Mouse (Mus musculus) MEL (cell line): Measurements from ENCODE around the gene Ddx19b. TPM values are rescaled to one million over a fixed set of nuclear protein-coding genes. Genes with fewer than 3 reads are reported as not detected.
"Not testable (repeated sequence)": the region's sequence is repeated elsewhere in the genome, so short reads cannot be mapped to it uniquely, and the experiment has no call there.

Source experiments
- DNase-seq: peaks from one replicate; pipeline ENCODE4 v3.0.0; 2011; ENCODE audit warnings: low read depth, low spot score
- H3K27ac ChIP-seq: 2 replicates; pipeline ENCODE4 v1.5.1; 2012; ENCODE audit warnings: low read depth, mild to moderate bottlenecking, control low read depth, low read length, moderate library complexity; ENCODE audit not compliant: control insufficient read depth
- H3K27me3 ChIP-seq, 2 experiments: fragments of 150-350 bp in 1 of 2; sonication (generic) in 1 of 2; 2 replicates each; pipeline ENCODE4 v1.6.1; 2012; ENCODE audit warnings: low read length in 2 of 2, mild to moderate bottlenecking in 2 of 2, improper control_type of control experiment in 1 of 2, moderate library complexity in 1 of 2; ENCODE audit not compliant: insufficient read depth in 2 of 2, control insufficient read depth in 1 of 2
- H3K36me3 ChIP-seq, 2 experiments: 2 replicates each; pipeline ENCODE4 v1.6.1; 2012 to 2014; ENCODE audit warnings: low read length in 2 of 2, improper control_type of control experiment in 1 of 2, inconsistent platforms in 1 of 2, mild to moderate bottlenecking in 1 of 2; ENCODE audit not compliant: insufficient read depth in 2 of 2, control insufficient read depth in 1 of 2
- H3K4me1 ChIP-seq, 2 experiments: fragments of 150-350 bp in 1 of 2; sonication (generic) in 1 of 2; 2 replicates each; pipeline ENCODE4 v1.6.1; 2012; ENCODE audit warnings: low read length in 2 of 2, improper control_type of control experiment in 1 of 2, mild to moderate bottlenecking in 1 of 2; ENCODE audit not compliant: insufficient read depth in 2 of 2, control insufficient read depth in 1 of 2
- H3K4me3 ChIP-seq, 2 experiments: fragments of 150-350 bp in 1 of 2; sonication (generic) in 1 of 2; 2 replicates each; pipeline ENCODE4 v1.5.1; 2012; ENCODE audit warnings: low read depth in 2 of 2, low read length in 2 of 2, mild to moderate bottlenecking in 2 of 2, moderate library complexity in 2 of 2, control low read depth in 1 of 2, improper control_type of control experiment in 1 of 2; ENCODE audit not compliant: control insufficient read depth in 1 of 2, insufficient read depth in 1 of 2
- H3K79me2 ChIP-seq: 2 replicates; pipeline ENCODE4 v1.6.1; 2012; ENCODE audit warnings: mild to moderate bottlenecking, low read length, moderate library complexity; ENCODE audit not compliant: control insufficient read depth, poor library complexity, insufficient read depth
- H3K9ac ChIP-seq: 2 replicates; pipeline ENCODE4 v1.6.1; 2012; ENCODE audit warnings: low read depth, mild to moderate bottlenecking, control low read depth, low read length, moderate library complexity; ENCODE audit not compliant: control insufficient read depth, poor library complexity, severe bottlenecking
- H3K9me3 ChIP-seq: fragments of 150-350 bp; sonication (generic); replicated peaks from 2 replicates; pipeline ENCODE4 v1.6.1; 2012; ENCODE audit warnings: mild to moderate bottlenecking, low read length, improper control_type of control experiment, moderate library complexity; ENCODE audit not compliant: insufficient read depth
- BHLHE40 ChIP-seq: IDR thresholded peaks from 2 replicates; pipeline ENCODE4 v1.6.1; 2012; ENCODE audit warnings: low read depth, mild to moderate bottlenecking, inconsistent platforms, low read length, improper control_type of control experiment, borderline replicate concordance
- CHD1 ChIP-seq: IDR thresholded peaks from 2 replicates; pipeline ENCODE4 v1.6.1; 2012; ENCODE audit warnings: low read depth, mild to moderate bottlenecking, inconsistent platforms, low read length, improper control_type of control experiment
- CHD2 ChIP-seq: IDR thresholded peaks from 2 replicates; pipeline ENCODE4 v1.6.1; 2011; ENCODE audit warnings: low read length, improper control_type of control experiment
- CTCF ChIP-seq, 3 experiments: IDR thresholded peaks in 2 of 3; conservative IDR thresholded peaks in 1 of 3; 2 replicates each; pipeline ENCODE4 v1.5.1; 2011 to 2012; ENCODE audit warnings: low read length in 3 of 3, low read depth in 2 of 3, mild to moderate bottlenecking in 2 of 3, improper control_type of control experiment in 1 of 3, inconsistent platforms in 1 of 3, mixed read lengths in 1 of 3, moderate library complexity in 1 of 3; ENCODE audit not compliant: control insufficient read depth in 1 of 3, insufficient read depth in 1 of 3, poor library complexity in 1 of 3, severe bottlenecking in 1 of 3
- ELF1 ChIP-seq: IDR thresholded peaks from 2 replicates; pipeline ENCODE4 v1.6.1; 2014; ENCODE audit warnings: low read depth, mild to moderate bottlenecking, inconsistent platforms, low read length, improper control_type of control experiment, moderate library complexity
- GABPA ChIP-seq: IDR thresholded peaks from 2 replicates; pipeline ENCODE4 v1.6.1; 2012; ENCODE audit warnings: low read depth, mild to moderate bottlenecking, inconsistent platforms, low read length, improper control_type of control experiment, moderate library complexity
- MXI1 ChIP-seq: IDR thresholded peaks from 2 replicates; pipeline ENCODE4 v1.6.1; 2011; ENCODE audit warnings: mild to moderate bottlenecking, low read depth, low read length, improper control_type of control experiment
- MYC ChIP-seq: IDR thresholded peaks from 2 replicates; pipeline ENCODE4 v1.6.1; 2011; ENCODE audit warnings: low read depth, mild to moderate bottlenecking, low read length, improper control_type of control experiment, moderate library complexity
- NELFE ChIP-seq: IDR thresholded peaks from 2 replicates; pipeline ENCODE4 v1.6.1; 2011; ENCODE audit warnings: low read depth, low read length, improper control_type of control experiment
- POLR2AphosphoS2 ChIP-seq: IDR thresholded peaks from 2 replicates; pipeline ENCODE4 v1.6.1; 2011; ENCODE audit warnings: low read length, improper control_type of control experiment
- RAD21 ChIP-seq: IDR thresholded peaks from 2 replicates; pipeline ENCODE4 v1.6.1; 2011; ENCODE audit warnings: mild to moderate bottlenecking, low read depth, low read length, improper control_type of control experiment
- SIN3A ChIP-seq: IDR thresholded peaks from 2 replicates; pipeline ENCODE4 v1.6.1; 2012; ENCODE audit warnings: low read length, improper control_type of control experiment, inconsistent platforms
- SMC3 ChIP-seq: IDR thresholded peaks from 2 replicates; pipeline ENCODE4 v1.6.1; 2011; ENCODE audit warnings: low read depth, low read length, improper control_type of control experiment
- TBP ChIP-seq: IDR thresholded peaks from 2 replicates; pipeline ENCODE4 v1.8.0; 2011; ENCODE audit warnings: low read depth, low read length, improper control_type of control experiment
- UBTF ChIP-seq: IDR thresholded peaks from 2 replicates; pipeline ENCODE4 v1.6.1; 2012; ENCODE audit warnings: low read depth, mild to moderate bottlenecking, inconsistent platforms, low read length, improper control_type of control experiment, moderate library complexity, borderline replicate concordance; ENCODE audit not compliant: insufficient read depth
- USF1 ChIP-seq: IDR thresholded peaks from 2 replicates; pipeline ENCODE4 v1.6.1; 2014; ENCODE audit warnings: low read depth, mild to moderate bottlenecking, inconsistent platforms, low read length, improper control_type of control experiment, moderate library complexity
- ZC3H11A ChIP-seq: IDR thresholded peaks from 2 replicates; pipeline ENCODE4 v1.6.1; 2012; ENCODE audit warnings: low read depth, mild to moderate bottlenecking, inconsistent platforms, low read length, improper control_type of control experiment
- ZMIZ1 ChIP-seq: IDR thresholded peaks from 2 replicates; pipeline ENCODE4 v1.6.1; 2012; ENCODE audit warnings: low read depth, mild to moderate bottlenecking, inconsistent platforms, low read length, improper control_type of control experiment, moderate library complexity
- polyA plus RNA-seq, 2 experiments: library from polyadenylated mRNA; stranded (reverse) in 1 of 2; unstranded in 1 of 2; fragments of >175 nt in 1 of 2; fragments of >200 nt in 1 of 2; gene quantifications; 2 replicates each; pipeline versions ENCODE4 v1.2.1 to v1.2.4; 2012; ENCODE audit warnings: low replicate concordance in 2 of 2, low read depth in 1 of 2; ENCODE audit not compliant: insufficient read length in 2 of 2, insufficient read depth in 1 of 2, missing spikeins in 1 of 2
- total RNA-seq: library from RNA; depleted of rRNA; stranded (reverse); fragments of 300-350 nt; gene quantifications from 2 replicates; pipeline ENCODE4 v1.2.3, GENCODE M21; 2012

Ddx19b gene
- total and polyA plus RNA-seq, 3 experiments = 18.1 to 112 (median 18.6) TPM

GRCm38 (mm10) chr8:110959071-110959780 is 72.3 kb downstream of the Ddx19b start:
- H3K79me2 ChIP-seq = no peaks in the 10 kb centered on the region
- peaks cover 2 to 6% of the 10 kb centered on the region in 2 experiments; a peak in 2 of 4 replicates for H3K4me1 ChIP-seq
- no peak overlapping the region for H3K4me3 ChIP-seq
- H3K9me3 ChIP-seq = no peaks in the 10 kb centered on the region
- TF ChIP-seq POLR2AphosphoS2 (no peak), MXI1 (no peak), UBTF (no peak), ELF1 (no peak), USF1 (no peak), CHD2 (no peak), BHLHE40 (no peak), TBP (no peak), ZMIZ1 (no peak), NELFE (no peak), SIN3A (no peak), CHD1 (no peak), CTCF (IDR thresholded peaks at IDR 0.05 in 2 of 3, conservative IDR thresholded peaks at IDR 0.05 in 1 of 3; ENCODE audit: control insufficient read depth in 1 of 3, insufficient read depth in 1 of 3, low read depth in 2 of 3, low read length in 3 of 3, poor library complexity in 1 of 3, severe bottlenecking in 1 of 3) (no peak), GABPA (no peak), RAD21 (no peak)
- no peak overlapping the region for H3K27ac ChIP-seq
- no peak overlapping the region for H3K9ac ChIP-seq
- H3K36me3 ChIP-seq = peaks cover 0 to 4% of the 10 kb centered on the region in 2 experiments; a peak in 2 of 4 replicates
- no peaks in the 10 kb centered on the region for H3K27me3 ChIP-seq
- DNase-seq = no peak

DNA sequence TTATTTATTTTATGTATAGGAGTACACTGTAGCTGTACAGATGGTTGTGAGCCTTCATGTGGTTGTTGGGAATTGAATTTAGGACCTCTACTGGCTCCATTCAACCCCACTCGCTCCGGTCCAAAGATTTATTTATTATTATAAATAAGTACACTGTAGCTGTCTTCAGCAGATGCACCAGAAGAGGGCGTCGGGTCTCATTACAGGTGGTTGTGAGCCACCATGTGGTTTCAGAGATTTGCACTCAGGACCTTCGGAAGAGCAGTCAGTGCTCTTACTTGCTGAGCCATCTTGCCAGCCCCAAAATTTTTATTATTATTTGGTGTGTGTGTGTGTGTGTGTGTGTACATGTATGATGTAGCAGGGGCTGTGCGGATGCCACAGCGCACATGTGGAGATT is 73.0 kb downstream of the Ddx19b start:
- DNase-seq = peak; percentile 47
- not testable (repeated sequence) for H3K4me3 ChIP-seq, H3K4me1 ChIP-seq, H3K27ac ChIP-seq
- TF ChIP-seq ZC3H11A (0 out of 2 replicates have a peak, but pooled peaks have one; percentile 30), MYC (peak; percentile 55; the same call in 1 of the 2 replicates), RAD21 (peak; percentile 24), CTCF (IDR thresholded peaks at IDR 0.05 in 2 of 3, conservative IDR thresholded peaks at IDR 0.05 in 1 of 3; ENCODE audit: control insufficient read depth in 1 of 3, insufficient read depth in 1 of 3, low read depth in 2 of 3, low read length in 3 of 3, poor library complexity in 1 of 3, severe bottlenecking in 1 of 3) (peak in 2 of 3 experiments; percentile 43 to 46; a peak in 4 of 6 replicates), SMC3 (peak; percentile 42)
- TF ChIP-seq, all 39 proteins: peak for 5; not testable (repeated sequence) for 34
- H3K79me2 ChIP-seq, H3K9me3 ChIP-seq, H3K9ac ChIP-seq, H3K27me3 ChIP-seq, H3K36me3 ChIP-seq: not testable (repeated sequence)
